Mouse (Mus musculus) T-helper 2 cell (primary cell): ENCODE results near the gene Zbtb9.

Experiments used
- in situ Hi-C: fragments of 300-600 bp; cut with MboI, MseI; formaldehyde crosslinking; loops from one replicate; pipeline ENCODE4 v1.15.1; 2025; ENCODE audit warnings: high pct_unique_total_duplicates

Gene Zbtb9

DNA sequence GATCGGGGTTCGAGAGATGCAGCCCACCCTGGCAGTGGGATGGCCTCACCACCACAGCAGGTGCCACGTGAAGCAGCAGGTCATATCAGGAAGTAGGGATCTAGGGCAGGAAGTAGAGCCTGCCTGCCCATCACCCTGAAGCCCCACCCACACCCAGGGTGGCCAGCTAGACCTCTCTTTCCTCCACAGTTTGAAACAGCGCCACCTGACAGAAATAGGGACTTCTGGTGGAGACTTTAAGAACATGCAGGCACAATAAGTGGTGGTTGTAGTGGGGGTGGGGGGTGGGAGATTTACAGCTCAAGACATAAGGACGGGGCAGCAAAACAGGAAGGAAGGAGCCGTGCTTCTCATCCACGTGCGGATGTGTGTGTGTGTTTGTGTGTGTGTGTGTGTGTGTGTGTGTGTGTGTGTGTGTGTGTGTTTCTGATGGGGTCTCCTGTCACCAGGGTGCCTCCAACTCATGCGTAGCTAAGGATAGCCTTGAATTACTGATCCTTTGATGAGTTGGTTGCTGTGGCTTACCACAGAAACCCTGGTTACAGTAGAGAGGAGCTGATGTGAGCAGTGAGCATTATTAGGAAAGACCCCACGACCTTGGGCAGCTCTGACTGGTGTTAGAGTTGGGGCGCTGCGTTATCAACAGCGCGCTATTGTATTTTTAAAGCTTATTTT is 39.2 kb downstream of the Zbtb9 start:
- in situ Hi-C loops: no loop called here

DNA sequence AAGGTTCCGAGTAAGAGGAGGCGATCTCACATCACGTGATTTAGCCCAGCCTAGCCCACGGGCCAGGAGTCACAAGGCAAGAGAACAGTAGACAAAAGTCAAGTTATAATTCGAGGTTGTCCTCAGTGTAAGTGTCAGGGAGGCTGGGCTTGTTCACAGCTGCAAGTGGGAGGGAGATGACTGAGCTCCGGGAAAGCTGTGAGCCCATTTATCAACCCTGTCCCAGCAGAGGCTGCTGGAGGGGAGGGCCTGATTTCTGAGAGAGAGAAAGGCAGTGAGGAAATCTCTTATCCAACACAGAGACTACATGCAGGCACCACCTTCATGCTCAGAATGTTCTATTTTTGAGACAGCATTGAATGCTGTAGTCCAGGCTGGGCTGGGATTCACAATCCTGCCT is 39.9 kb downstream of the Zbtb9 start:
- in situ Hi-C loops: no loop called here

GRCm38 (mm10) chr17:27017564-27018499 is 44.9 kb downstream of the Zbtb9 start:
- in situ Hi-C loops: no loop called here

DNA sequence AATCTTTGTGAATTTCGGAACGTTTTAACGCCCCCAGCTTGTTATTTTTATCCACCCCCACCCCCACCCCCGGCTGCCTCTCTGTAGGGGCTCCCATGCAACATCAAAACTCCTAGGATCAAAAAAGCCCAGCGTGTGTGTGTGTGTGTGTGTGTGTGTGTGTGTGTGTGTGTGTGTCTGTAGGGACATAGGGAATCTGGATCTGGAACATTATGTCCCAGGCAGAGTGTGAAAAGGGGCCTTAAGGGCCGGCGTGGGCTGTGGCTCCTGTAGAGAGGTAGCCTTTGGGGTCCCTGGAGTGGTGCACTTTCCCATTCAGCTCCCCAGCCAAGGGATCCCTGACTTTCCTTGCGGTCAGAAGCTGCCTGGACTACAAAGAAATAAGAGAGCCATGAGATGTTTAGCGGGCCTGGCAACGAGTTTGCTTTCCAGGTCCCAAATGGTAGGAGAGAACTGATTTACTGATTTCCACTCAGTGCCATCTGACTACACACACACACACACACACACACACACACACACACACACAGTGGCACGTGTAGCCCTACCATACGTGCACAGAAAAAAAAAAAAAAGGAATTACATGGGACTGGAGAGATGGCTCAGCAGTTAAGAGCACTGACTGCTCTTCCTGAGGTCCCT is 45.7 kb downstream of the Zbtb9 start:
- in situ Hi-C loops: no loop called here

DNA sequence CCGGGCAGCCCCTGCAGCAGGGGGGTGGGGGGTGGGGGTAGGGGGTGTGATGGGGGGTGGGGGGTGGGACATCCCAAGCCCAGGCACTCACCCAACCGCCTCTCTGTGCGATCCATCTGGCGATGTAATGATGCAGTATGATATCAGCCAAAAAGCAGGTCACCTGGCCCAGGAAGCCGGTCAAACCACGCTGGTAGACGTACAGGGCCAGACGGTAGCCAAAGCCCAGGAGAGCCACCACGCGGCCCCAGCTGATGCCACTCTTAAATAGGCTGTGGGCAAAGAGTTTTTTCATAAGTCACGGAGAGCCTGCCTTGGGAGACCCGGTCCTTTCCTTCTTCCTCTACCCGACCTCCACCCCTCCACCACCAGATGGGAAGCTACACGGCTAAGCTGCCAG is 48.1 kb downstream of the Zbtb9 start:
- in situ Hi-C loops: no loop called here

DNA sequence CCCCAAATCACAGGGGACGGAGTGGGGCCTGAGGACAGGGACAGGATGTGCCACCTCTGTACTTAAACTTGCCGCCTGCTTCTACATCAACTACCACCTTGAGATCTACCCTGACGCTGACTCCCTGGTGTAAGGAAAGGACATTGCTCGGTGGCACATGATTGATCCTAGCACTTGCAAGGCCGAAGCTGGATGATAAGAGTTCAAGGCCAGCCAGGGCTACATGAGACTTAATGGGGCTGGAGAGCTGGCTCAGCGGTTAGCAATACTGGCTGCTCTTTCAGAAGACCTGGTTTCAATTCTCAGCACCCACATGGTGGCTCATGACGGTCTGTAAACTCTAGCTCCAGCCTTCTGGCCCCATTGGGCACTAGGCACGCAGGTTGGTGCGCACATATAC is 48.8 kb downstream of the Zbtb9 start:
- in situ Hi-C loops: no loop called here

DNA sequence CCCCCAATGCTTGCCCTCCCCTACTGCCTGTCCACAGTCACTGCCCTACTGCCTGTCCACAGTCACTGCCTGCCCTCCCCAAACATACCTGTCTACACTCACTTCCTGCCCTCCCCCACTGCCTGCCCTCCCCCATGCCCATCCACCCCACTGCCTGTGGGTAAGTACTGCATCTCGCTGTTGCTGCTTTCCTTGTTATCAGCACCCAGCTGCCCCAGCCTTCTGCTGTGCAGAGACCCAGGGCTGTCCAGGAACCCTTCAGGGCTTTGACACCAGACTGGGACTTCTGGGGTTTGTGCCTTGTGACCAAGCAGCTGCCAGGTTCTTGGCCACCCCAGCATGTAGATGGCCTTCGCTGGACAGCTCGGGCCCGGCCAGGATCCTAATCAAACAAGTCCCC is 50.4 kb downstream of the Zbtb9 start:
- in situ Hi-C loops: no loop called here

GRCm38 (mm10) chr17:27025326-27025902 is 52.4 kb downstream of the Zbtb9 start:
- in situ Hi-C loops: no loop called here

GRCm38 (mm10) chr17:27025951-27026350 is 53.0 kb downstream of the Zbtb9 start:
- in situ Hi-C loops: no loop called here

GRCm38 (mm10) chr17:27027460-27028283 is 54.7 kb downstream of the Zbtb9 start:
- in situ Hi-C loops: no loop called here

DNA sequence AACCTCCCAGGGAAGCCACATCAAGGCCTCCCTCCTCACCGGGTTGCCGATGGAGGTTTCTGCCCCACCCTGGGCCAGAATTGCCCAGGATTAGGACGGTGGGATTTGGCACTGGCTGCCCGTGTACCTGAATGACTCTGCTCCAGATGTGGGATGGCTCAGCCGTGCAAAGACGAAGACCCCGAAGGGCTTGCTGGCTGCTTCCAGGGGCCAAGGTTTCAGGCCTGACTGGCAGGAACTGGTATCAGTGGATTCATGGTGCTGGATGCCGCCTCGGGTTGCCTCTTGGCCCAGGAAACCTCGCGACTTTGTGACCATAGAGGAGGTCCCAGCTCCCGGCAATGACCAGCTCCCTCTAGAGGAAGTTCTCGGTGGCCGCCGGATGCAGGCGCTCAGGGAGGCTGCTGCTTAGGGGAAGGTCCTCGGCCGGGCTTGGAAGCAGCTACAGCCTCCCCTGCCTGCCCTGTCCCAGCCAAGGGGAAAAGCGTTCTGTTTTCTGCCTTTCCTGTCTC is 55.4 kb downstream of the Zbtb9 start:
- in situ Hi-C loops: no loop called here

DNA sequence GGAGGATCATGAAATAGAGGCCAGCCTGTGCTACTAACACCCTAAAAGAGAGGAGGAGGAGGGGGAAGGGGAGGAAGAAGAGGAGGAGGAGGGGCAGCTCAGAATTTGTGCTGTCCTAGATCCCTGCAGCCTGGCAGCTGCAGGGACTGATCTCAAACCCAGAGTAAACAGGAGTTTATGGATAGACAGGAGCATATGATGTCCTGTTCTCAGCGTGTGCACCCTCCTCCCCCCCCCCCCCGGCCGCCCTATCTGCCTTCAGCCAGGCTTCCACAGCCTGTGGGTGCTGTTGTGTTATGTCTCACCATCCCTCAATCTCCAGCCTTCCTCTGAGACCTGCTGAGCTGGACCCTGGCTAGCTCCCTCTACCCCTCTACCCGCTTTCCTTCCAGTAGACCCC is 55.9 kb downstream of the Zbtb9 start, which contains the start of gene Bak1:
Gene Bak1 (minus strand): TSS at position 101 of the 400 bp plus-strand sequence.
- in situ Hi-C loops: no loop called here

DNA sequence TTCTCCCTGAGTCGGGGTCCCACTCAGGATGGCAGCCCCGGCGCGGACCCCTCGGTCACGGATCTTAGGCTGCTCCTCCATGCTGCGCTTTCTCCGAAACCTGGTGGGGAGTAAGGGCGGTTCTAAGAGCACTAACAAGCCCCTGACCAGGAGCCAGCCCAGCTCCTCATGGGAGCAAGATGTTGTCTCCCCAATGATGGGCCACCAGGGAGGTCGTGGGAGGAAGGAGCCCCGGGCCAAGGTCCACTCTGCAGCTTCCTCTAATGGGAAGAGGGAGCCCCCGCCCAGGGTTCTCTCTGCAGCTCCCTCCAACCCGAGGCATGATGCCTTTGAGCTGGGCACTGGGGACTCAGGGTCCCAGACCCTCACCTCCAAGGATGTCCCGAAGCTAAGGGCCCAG is 56.5 kb downstream of the Zbtb9 start:
- in situ Hi-C loops: no loop called here

- in situ Hi-C loops: no loop called here
Observed at GRCm38 (mm10) chr17:27030896-27031295, 57.9 kb downstream of the Zbtb9 start.

DNA sequence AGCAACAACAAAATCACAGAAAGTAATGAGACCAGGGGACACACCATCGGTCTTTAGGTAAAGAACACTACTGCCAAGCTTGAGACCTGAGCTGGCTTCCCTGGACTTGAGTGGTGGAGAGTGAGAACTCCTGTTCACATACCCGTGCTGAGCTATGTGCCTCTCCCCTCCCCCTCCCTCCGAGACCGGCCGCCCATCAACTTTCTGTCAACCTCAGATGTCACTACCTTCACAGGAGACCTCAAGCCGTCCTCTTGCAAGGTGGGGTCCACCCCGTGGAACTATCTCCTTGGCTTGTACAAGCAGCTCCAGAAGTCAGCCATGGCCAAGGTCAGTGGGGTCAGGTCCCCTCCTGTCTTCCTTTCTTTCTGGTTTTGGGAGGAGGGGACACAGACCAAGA is 59.4 kb downstream of the Zbtb9 start:
- in situ Hi-C loops: no loop called here

GRCm38 (mm10) chr17:27032869-27033268 is 59.9 kb downstream of the Zbtb9 start:
- in situ Hi-C loops: no loop called here

GRCm38 (mm10) chr17:27036465-27036864 is 63.5 kb downstream of the Zbtb9 start:
- in situ Hi-C loops: no loop called here

- in situ Hi-C loops: no loop called here
Observed at GRCm38 (mm10) chr17:27038335-27039050, 65.5 kb downstream of the Zbtb9 start.

DNA sequence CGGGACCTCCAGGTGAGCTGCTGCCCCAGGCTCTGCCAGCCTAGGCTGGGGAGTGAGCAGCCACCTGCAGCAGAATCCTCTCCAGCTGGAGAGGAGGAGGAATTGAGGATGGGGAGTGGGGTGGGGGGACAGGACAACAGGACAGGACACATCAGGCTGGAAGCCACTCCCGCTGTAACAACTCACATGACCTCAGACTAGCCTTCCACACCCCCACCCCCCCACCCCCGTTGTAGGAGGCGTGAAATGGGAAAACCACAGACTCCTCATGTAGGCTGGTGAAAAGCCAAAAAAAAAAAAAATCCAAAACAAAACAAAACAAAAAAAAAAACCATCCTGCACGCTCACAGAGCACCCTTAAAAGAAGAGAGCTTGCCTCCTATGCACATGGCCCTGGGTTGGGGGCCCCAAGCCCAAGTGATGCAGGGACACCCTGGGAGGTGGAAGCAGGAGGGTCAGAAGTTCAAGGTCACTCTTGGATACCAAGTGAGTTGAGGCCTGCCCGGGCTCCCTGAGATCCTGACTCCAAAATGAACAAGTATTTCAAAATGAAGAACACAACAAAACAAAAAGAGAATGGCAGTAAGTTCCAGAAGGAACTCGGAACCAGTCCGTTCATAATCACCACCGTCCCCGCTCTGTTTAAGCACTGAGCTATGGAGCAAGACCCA is 66.6 kb downstream of the Zbtb9 start:
- in situ Hi-C loops: no loop called here
